Mouse (Mus musculus) left cerebral cortex, adult 9 months (tissue): Measurements from ENCODE around the gene Tulp2.
"Not testable (repeated sequence)": the region's sequence is repeated elsewhere in the genome, so short reads cannot be mapped to it uniquely, and the experiment has no call there.

Source experiments
- DNase-seq, 2 experiments: peaks; one replicate each; pipeline ENCODE4 v3.0.0; 2022; ENCODE audit warnings: low spot score in 2 of 2

Gene Tulp2

DNA sequence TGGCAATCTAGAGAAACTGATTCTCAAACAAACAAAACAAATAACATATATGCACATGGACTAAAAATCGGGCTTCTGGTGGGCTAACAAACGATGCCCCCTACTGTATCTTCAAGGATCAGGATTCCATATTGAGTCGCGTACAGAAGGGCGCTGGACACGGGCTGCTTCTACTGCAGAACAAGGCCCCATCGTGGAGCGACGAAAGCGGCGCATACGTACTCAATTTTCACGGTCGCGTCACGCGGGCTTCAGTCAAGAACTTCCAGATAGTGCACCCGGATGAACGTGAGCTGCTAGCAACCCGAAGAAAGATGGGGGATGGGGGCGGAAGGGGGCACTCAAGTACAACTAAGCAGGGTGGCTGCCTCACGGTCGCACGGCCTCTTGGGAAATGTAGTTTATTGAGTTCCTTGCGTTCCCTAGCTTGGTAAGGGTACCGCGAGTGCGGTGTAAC lies 40.1 kb downstream of the Tulp2 start:
- peak; percentile 76 to 91 for DNase-seq

DNA sequence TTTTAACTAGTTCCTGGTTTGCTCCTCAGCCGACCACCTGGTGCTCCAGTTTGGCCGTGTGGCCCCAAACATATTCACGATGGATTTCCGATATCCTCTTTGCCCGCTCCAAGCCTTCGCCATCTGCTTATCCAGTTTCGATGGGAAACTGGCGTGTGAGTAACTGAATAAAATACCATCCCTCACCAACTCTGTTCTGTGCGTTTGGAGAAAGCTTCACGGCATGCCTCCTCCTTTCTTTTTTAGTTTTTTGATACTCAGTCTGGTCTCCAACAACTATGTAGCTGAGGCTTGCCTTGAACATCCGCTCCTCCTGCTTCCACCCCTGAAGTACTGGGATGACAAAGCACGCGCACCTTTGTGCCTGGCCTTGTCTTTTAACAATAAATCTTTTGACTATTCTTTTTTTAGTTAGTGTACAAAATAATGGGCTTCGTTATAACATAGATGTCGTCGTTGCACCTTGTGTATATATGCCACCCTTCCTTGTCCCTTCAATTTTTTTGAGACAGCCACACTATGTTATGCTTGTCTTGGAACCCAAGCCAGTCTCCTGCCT lies 40.6 kb downstream of the Tulp2 start:
- no peak for DNase-seq

DNA sequence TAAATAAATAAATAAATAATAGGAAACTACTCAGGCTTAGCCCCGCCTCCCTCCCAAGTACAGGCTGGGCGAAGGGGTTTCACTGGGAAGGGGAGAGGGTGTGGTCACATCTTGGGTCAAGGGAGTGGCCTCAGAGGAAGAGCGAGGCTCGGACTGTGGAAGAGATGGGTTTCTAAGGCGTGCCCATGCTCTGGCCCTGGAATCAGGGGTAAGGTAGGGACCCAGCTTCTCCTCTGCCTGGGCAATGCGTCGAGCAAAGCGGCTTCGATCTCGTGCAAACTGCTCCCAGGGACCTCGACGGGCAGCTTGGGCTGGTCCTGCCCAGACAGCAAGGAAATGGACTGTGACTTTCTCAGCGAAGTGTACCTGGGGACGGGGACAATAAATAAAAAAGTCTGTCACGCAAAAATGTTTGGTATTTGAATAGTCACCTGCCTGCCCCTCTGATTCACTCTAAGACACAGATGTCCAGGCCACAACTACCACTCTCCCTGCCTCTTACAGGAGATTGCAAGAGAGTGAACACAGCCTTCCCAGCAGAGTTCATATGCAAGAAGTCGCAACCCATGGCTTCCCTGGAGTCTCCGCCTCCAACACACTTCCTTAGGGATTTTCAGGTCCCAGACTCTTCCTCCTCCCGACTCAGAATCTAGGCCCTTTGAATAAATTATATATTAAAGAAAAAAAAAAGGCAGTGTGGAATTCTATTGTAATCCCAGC lies 41.4 kb downstream of the Tulp2 start:
- DNase-seq = no peak

DNA sequence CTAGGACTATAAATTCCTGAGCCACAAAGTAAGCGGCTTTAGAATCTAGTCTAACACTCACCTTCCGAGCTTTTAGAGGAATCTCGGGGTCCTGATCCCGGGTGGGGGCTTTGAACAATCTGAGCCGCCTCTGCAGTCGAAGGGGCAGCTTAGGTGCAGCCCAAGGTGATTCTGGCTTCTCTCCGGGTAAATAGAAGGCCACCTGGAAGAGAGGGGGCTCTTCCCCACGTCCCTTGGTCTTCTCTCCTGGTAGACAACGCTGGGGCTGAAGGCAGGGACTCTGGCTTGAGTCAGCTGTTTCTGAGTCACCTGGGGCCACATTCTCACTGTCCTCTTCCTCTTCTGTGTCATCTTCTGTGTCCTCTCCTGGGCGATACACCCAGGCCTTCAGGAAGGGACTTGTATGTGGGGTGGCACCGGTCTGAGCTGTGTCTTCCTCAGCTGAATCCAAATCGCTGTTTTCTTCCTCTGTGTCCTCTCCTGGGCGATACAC lies 42.0 kb downstream of the Tulp2 start:
- no peak for DNase-seq

DNA sequence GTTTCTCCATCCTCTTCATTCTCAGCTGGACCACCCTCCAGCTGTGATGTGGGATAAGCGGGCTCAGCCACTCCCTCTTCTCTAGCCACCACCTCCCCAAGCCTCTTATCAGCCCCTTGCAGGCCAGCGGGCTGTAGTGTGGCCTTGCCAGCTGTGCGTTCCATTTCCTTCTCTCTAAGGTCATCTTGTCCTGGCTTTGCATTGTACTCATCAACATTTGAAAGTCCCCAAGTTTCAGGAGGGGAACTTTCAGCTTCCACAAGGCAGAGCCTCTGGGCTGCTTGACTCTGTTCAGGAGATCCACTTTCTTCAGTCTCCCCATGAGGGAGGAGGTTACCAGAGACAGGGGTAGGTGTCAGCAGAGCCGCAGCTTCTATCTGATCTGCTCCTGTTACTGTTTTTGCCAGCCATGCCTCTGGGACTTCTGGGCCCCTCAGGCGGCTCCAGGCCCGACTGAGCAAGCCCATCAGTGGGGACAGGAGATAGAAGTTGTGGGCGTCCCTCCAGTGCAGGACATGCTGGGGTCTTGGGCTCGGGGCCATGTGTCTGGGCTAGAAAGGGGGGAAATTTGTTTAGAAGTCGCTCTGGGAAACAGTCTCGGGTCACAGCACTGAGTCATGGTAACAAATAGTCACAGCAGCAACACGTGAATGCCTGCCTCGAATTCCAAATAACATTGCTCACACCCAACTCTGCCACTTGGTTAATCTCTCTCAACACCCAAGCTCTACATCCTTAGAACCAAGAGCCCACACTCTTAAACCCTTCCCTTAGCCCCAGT lies 43.4 kb downstream of the Tulp2 start:
- no peak for DNase-seq

DNA sequence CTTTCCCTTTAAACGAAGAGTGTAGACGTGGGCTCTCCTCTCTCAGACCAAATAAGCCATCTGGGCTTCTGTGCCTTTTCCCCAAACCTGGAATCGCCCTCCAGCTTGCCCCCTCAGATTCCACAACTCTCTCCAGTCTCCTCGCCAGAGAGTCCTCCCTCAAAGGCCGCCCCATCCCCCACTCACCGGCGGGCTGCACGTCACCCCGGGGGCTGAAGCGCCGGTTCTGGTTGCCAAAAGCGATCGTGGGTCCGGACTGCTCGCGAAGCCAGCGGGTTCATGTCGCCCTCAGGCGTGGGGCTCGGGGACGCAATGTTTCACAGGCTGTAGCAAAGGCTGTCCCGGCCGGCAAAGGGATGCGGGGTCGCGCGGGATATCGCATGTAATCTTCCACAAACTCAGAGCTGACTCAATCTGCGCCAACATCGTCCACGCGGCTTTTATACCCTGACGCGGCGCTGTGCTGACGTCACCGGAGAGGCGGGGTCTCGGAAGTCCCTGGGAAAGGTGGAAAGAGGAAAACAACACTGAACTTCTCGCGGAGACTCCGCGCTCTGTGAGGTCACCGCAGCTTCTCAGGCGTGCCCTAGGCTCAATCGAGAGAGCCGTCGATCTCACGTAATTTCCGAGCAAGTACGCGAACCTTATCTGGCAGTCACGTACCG lies 44.3 kb downstream of the Tulp2 start, which contains the start of the genes Ppp1r15a and Plekha4:
TSS of gene Ppp1r15a (minus strand) at position 460 of the 665 bp plus-strand sequence.
TSS of gene Plekha4 (plus strand) at position 522 of the 665 bp plus-strand sequence.
- DNase-seq = peak; percentile 82 to 95

DNA sequence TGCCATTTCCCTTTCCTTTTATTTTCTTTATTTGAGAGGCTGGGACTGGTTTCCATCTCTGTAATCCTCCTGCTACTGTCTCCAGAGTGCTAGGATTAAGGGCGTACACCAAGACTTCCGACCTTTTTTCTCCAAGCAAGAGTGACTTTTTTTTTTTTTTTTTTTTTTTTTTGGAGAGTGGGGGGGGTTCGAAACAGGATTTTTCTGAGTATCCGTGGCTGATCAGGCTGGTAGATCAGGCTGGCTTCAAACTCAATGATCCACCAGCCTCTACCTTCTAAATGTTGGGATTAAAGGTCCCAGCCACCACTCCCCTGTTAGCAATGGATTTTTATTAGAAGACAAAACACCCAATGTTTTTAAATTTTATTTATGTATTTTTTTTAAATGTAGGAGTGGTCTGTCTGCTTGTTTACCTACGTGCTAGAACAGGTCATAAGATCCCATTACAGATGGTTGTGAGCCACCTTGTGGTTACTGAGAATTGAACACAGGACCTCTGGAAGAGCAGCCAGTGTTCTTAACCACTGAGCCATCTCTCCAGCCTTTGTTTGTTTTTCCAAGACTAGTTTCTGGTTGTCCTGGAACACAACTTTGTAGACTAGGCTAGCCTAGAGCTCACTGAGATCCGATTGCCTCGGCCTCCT lies 44.9 kb downstream of the Tulp2 start:
- DNase-seq = no peak

DNA sequence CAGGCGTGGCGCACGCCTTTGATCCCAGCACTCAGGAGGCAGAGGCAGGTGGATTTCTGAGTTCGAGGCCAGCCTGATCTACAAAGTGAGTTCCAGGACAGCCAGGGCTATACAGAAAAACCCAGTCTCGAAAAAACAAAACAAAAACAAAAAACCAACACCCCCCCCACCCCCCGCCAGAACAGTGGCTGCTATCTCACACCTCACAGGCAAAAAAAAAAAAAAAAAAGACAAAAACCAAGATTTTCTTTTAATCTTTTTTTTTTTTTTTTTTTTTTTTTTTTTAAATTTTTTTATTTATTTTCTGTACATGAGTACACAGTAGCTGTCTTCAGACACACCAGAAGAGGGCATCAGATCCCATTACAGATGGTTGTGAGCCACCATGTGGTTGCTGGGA lies 45.5 kb downstream of the Tulp2 start:
- DNase-seq = not testable (repeated sequence)

DNA sequence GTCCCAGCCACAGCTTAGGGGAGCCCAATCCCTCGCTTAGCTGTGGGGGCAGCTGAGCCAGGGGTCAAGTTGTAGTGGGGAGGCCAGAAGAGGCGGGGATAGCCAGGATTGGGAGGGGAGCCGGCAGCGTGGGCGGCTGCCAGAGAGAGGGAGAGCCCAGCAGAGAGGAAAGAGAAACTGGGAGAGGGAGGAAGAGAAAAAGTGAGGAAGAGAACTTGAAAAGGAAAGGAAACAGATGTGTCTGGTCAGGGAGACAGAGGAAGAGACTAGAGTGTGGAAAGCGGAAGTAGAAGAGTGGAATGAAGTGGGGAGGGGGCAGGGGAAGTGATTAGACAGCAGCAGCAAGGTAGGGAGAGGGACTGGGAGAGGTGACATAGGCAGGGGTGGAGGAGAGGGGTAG lies 47.8 kb downstream of the Tulp2 start:
- no peak for DNase-seq

DNA sequence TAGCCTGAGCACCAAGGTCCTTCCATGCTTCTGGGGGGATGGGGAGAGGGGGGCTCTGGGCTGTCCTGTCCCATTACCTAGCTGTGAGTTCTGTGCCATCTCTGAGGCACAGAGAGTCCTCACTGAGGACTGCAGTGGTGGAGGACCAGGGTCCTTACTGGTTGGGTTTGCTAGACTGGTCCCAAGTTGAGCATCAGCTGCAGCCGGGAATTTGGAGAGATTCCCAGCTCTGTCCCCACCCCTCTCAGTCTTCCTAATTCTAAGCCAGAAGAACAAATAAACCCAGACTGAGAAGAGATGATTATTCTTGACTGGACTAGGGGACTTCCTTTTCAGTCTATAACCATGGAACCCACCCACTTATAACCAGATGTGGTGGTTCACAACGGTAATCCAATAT lies 49.0 kb downstream of the Tulp2 start:
- DNase-seq = no peak

DNA sequence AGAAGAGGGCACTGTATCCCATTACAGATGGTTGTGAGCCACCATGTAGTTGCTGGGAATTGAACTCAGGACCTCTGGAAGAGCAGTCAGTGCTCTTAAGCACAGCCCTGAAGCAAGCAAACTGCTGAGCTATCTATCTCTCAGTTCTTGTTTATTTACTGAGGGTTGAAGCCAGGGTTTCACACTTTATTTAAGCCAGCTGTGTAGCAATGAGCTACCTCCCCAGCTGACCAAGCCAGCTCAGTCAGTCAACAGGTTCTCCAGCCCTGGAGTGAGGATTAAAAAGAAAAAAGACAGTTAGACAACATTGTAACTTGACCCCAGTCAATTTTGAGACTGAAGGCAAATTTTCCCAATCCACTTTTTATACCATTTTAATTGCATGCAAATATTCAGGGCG lies 54.0 kb downstream of the Tulp2 start:
- no peak for DNase-seq

DNA sequence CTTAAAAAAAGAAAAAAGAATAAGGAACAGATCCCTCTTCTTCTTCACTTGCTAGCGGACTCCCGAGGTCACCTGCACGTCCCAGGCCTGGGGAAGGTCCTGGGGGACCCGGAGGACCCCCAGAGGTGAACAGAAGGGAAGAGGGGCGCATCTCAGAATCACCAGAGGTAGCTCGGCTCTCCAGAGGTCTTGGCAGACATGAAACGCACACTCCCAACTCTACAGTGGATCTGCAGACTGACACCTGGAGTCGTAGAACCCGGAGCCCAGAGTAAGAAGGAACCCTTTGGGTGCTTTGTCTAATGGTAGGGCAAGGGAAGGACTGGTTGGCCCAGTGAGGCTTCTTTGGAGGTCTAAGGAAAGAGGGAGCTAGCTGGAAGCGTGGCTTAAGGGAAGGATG lies 55.9 kb downstream of the Tulp2 start:
- DNase-seq = no peak

DNA sequence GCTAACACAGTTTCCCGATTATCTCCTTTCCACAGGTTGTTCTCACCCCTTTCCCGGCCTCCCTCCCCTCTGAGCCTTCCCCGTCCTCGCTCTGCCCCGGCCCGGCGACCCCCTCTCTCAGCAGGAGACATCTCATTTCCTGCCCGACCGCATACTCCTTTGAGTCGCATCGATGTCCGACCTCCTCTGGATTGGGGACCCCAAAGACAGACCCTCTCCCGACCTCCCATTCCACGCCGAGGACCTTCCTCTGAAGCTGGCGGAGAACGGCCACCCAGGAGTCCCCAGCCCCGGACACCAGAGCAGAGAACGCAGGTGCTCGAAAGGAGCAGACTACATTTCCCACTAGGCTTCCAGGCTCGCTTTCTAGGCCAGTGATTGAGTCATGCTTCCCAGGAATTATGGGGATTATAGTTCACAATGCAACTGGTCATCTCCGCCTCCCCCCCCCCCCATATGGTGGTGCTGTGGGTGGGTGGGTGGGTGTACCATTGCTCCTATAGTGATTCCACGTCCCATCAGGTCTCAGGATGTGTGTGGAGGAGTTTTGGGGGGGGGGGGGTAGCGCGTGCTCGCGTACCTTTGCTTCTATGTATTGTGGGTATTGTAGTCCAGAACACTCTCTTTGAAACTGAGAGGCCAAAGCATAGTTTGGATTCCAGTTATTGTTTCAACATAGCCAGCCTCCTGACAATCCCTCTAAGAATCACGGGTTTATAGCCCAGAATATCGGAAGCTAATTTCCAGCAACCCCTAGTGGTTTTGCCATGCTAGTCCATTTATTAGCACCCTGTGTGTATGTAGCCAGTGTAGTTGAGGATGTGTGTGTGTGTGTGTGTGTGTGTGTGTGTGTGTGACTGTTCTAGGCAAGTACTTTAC lies 56.7 kb downstream of the Tulp2 start:
- peak in 1 of 2 experiments; percentile 73 for DNase-seq

DNA sequence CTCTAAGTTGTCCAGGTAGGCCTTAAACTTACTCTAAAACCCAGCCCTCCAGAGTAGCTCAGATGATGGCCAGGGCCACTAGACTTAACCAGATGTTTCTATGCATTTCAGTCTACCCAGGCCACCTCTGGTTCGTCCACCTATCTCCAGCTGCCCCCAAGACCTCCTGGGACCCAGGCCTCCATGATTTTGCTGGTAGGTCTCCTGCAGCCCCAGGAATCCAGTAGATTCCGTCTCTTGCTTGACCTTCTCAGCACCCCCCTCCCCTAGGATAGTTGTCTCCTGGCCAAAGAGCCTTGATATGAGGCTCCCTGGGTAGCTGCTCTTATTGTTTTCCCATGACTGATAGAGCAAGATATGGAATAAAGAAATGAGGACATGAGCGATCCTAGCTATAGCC lies 57.4 kb downstream of the Tulp2 start:
- DNase-seq = no peak

DNA sequence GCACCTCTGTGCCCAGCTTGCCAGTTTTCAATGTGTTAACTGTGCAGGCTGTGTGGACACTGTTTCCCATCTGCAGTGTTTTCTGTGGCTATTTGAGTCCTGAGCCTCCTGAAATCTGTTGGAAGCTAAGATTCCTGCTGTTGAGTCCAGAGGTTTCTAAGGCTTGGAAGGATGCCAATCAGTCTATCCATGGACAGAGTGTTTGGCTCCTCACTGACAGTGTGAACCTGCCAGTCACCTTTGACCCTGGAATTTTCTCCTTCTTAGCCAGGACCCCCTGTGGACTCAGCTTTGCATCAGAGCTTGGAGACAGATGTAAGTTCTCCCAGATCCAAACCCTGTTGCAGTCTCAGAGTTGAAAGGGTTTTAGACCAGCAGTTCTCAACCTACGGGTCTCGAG lies 58.5 kb downstream of the Tulp2 start:
- DNase-seq = no peak

DNA sequence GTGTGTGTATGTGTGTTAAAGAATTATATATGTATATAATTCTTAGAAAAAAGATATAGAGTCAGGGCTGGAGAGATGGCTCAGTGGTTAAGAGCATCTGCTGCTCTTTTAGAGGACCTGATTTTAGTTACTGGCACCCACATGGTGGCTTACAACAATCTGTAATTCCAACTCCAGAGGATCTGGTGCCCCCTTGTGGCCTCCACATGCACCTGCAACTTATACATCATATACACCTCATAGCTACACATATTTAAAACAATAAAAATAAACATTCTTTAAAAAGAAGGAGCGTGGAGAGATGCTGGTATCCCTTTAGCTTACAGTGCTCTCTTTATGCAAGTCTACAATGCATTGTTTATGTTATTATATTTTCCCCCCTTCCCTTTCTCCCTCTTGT lies 62.8 kb downstream of the Tulp2 start:
- DNase-seq = no peak

DNA sequence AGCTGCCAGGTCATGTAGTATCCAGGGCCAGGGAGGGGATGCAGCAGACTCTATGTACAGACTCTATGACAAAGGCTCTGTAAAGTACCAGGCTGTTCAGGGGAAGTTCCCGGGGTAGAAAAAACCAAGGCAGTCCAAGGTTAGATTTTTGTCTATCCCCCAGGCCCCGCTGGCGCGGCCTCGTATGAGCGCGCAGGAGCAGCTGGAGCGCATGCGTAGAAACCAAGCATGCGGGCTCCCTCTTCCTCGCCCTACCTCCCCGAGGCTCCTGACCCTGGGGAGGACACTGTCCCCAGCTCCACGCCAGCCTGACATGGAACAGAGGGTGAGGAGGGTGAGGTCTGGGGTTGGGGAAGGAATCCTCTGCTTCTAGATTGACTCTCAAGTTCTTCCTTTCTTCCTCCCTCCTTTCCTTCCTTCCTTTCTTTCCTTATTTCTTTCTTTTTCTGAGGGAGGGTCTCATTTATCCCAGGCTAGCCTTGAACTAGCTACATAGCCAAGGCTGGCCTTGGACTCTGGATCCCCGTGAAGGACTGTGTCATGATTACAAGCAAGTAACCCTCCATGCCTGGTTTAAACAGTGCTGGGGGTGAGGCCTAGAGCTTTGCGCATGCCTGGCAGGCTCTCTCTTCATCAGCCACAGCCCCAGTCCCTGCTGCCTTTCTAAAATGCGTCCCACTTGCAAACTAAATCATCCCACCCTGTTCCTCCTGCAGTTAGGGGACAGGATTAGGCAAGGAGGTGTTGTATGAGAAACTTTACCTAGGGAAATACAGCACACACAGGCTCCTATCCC lies 68.2 kb downstream of the Tulp2 start:
- no peak for DNase-seq

DNA sequence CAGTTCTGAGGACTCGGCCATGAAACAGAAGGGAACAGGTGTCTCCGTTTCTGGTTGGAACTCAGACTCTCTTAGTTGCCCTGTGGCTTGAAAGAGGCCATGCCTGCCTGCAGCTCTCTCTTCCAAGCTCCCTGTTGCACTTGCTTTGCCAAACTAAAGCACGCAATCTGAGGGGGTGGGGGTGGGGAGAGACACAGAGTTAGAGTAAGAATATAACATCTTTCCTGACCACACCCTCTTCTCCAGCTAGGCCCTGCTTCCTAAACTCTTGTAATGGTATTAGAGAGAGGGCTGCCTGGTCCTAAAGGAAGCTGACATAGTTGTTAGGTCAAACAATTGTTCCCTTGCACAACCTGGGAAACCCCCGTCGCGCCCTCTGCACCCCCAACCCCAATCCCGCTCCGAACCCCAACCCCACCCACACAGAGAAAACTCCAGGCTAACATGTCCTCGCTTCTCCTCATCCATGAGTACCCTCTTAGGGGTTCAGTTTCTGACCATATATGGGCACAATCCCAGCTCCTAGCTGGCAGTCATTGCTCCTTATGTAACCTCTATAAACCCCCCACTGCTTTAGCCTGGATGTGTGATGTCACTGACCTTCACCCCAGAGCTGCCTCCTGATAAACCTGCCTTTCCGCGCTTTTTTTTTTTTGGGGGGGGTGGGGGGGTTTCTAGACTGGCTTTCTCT lies 69.3 kb downstream of the Tulp2 start:
- no peak for DNase-seq

DNA sequence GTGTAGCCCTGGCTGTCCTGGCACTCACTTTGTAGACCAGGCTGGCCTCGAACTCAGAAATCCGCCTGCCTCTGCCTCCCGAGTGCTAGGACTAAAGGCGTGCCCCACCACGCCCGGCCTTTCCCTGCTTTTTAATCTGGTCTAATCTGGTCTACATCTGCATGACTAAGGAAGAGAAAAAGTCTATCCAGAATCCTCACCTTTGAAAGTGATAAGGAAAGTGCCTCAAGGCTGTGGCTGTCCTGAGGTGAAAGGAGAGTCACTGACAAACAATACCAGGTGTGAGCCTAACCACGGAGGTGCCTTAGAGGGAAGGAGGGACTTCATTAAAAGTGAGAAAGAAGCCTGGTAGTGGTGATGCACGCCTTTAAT lies 69.8 kb downstream of the Tulp2 start:
- no peak for DNase-seq
